Mouse (Mus musculus) lung, postnatal 14 days (tissue): Measurements from ENCODE around the gene Renbp.

Experiments used
- DNase-seq: peaks from one replicate; pipeline ENCODE4 v3.0.0; 2021

The Renbp gene

GRCm38 (mm10) chrX:73930402-73931062, at the start of gene Renbp:
TSS of gene Renbp (minus strand) at chrX:73930850.
- peak; percentile 73 for DNase-seq

DNA sequence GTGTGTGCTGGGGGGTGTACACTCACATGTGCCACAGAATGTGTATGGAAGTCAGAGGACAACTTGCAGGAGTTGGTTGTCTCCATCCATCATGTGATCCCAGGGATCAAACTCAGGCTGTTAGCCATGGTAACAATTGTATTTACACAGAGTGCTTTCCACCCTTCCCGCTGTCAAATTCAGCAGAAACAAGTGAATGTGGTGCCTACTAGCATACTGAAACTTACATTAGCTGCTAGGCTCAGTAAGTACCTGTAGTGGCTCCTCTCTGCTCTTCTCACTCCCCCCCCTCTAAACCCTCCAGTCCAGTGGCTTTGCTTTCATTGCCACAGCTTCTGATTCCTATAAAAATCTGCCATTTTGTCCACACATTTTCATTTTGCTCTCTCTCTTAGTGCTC, 47.1 kb upstream of the Renbp start:
- no peak for DNase-seq

DNA sequence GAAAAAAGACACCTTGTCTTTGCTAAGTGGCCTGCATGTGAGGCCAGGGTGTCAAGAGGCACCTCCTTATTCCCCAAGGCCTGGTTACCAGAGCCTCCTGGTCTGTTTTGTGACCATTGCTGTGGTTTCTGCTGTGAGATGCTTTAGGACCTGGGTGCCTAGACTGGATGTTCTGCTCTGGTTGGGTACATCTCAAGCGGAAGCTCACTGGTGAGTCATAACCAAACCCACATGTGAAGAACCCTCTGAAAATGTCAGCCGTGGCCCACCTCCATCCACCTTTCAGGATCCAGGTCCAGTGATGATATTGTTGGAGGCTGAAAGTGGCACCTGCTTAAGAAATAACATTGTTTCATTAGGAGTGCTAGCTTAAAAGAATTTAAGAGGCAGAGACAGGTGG, 45.6 kb upstream of the Renbp start:
- no peak for DNase-seq

DNA sequence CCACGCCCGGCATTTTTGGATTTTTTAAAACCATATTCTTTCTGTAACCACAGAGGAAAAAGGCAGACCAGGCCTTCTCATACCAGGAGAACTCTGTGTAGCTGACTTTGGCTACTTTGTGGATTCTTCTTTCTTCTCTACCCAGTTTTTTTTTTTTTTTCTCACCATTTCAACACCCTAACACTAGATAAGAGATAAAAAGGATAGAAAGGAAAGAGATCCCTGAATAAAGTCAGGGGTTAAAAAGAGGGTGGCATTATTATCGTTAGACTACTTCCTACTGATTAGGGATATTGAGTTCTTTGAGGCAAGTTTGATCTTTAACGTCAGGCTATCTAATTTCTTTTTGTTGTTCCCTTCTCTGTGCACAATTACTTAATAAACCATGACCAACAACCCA, 42.1 kb upstream of the Renbp start:
- no peak for DNase-seq

GRCm38 (mm10) chrX:73970781-73971180, 40.1 kb upstream of the Renbp start:
- no peak for DNase-seq

DNA sequence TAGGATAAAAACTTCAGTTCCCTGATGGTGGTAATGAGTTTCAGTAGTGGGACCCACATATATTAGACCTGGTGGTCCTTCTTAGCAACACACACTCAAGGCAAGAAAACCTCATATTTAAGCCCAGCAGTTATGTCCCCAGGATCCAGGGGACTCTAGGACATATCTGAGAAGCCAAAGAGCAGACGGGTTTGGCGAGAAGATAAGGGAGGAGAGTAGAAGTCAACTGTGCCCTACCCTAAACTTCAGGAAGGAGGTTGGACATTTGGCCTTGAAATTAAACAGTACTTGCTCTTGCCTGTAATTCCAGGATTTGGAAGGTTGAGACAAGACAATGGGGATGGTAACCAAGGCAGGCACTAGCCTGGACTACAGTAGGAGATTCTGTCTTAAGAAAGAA, 39.1 kb upstream of the Renbp start:
- no peak for DNase-seq

GRCm38 (mm10) chrX:73969167-73969566, 38.5 kb upstream of the Renbp start:
- no peak for DNase-seq

DNA sequence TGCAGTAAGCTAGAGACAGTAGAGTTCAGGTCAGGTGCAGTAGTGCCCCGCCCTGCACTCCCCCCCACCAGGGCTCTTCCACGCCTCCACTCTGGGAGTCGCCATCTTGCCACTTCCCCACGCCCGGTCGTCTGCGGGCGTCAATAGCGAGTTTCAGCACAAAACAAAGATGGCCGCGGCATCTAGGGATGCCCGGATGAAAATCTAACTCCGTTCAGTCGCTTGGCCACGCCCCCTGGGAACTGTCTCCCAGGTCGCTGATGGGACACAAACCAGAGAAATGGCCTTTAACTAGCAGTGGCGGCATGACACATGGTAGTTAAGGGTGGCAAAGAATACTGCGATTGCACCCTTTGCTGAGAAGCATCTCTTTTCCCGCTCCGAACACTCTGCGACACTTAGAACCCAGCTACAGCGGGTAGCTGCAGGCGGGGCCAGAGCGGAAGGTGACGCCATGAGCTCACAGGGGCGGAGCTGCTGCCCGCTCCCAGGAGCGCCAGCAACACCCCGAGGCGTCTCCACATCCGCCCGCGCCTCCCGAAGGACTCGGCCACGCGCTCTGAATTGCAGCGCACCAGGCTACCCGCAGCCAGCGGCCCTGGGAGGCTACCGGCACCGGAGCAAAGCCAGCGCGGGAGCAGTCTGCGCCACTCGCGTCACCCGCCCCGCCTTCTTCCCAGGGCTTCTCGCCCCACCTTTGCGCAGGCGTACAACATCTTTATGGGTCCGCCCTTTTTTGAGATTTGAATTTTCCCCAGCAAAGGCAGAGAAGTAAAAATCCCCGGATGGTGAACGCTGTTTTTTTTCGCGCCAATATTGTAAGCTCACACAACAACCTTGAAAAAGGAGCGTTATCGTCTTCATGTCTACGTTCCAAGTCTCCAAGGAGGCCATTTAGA, 36.8 kb upstream of the Renbp start:
- peak; percentile 86 for DNase-seq

DNA sequence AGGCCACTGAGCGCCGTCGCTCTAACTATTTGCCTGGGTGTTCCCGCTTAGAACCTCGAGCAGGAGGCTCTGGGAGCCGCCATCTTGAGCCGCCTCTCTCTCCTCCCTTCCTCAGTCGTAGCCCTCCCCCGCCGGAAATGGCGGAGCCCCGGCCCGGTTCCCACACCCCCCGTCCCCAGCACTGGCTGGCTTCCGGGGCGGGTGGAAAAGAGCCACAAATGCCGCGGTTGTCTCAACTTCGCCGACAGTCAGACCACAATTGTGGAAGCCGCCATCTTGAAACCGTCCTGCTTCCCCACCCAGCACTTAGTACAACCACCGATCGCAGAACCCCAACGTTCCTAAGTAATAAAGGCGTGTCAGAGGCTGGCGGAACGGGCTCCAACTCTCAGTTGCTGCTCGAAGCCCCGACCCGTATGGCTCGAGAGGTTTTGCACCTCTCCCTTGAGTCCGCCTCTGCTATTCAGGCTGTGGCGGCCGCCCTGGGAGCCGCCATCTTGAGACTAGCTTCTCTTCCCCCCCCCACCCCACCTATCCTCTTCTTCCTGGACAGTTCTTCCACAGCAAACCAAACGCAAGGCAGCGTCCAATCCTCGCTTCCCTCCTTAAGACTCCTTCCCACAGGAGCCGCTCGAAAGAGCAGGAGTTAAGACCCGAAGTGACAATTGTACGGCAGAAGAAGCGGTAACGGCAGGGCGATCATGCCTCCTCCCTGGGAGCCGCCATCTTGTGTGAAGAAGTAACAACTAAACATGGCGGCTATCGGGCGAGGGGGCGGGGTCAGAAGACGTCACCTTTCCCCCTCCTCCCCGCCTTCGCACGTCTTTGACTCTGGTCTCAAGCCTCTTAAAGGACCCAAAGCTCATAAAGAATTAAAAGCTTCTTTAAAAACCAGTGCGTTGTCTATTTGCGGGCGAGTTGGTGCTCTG, 35.9 kb upstream of the Renbp start, which contains the start of gene Hcfc1:
TSS of gene Hcfc1 (minus strand) at position 110 of the 929 bp plus-strand sequence.
- DNase-seq: peak; percentile 90

DNA sequence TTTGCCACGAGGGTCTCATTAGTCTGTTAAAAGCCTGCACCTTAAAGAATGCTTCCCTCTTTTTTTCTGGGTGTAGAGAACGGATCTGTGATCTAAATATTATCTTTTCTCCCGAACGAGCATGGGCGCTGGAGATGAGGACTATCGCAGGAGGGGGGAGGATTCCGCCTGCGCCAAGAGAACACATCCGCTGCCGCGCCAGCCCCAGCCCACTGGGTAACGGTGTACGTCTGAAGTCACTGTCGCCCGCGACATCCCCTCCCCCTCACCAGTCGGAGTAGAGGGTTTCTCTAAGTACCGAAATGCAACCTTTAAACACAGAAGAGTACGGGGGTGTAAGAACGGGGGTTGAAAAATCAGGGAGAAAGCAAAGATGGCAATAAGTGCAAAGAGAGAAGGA, 34.7 kb upstream of the Renbp start:
- DNase-seq: peak; percentile 49

GRCm38 (mm10) chrX:73964363-73964762, 33.7 kb upstream of the Renbp start:
- peak; percentile 28 for DNase-seq

DNA sequence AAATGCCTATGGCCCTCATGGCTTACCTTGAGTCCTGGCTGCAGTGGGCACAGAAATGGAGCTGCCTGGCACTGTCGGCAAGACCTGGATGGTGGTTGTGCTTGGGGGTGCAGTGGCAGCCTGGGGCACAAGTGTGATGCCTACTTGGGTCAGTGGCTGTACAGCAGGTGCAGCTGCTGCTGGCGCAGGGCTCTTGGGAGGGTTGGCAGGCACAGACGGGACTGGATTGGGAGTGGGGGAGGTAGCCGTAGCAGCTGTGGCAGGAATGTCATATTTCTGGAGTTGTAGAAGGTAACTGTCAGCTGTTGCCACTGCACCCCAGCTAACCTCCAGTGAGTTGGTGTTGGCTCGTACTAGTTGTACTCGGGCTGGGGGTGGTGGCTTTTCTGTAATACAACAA, 24.3 kb upstream of the Renbp start:
- DNase-seq: no peak

DNA sequence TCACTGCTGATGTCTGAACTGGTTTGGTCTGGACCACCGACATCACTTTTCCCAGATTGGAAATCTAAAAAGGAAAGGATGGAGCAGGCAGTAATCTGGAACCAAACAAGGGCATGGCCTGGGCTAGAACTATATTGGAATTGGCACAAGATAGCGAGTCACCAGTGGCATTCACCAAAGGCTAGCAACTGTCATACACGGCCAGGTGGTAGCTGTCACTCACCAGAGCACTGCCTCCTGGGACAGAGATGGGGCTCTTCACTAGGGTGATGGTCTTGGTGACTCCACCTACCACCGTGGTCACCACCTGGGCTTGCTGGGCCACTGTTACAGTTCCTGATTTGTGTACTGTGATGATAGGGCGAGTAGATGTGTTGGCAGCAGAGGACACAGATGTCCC, 22.0 kb upstream of the Renbp start:
- no peak for DNase-seq

GRCm38 (mm10) chrX:73949341-73949740, 18.7 kb upstream of the Renbp start:
- no peak for DNase-seq

DNA sequence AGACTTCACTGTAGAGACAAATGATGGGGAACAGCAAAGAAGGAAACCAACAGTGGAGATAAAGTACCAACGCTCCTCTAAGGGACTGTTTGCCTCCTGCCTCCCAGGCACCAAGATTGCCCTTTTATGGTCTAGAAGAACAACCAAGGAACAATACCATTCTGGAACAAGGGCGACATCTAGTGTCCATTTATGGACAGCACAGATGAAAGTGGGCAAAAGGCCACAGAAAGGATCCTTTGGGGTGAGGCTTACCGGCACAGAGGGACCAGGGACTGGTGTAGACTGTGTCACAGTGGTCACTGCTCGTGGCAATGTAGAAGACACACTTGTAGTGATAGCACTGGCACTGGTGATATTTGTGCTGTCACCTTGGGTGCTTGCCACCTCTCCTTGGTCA, 18.0 kb upstream of the Renbp start:
- DNase-seq: peak; percentile 54

DNA sequence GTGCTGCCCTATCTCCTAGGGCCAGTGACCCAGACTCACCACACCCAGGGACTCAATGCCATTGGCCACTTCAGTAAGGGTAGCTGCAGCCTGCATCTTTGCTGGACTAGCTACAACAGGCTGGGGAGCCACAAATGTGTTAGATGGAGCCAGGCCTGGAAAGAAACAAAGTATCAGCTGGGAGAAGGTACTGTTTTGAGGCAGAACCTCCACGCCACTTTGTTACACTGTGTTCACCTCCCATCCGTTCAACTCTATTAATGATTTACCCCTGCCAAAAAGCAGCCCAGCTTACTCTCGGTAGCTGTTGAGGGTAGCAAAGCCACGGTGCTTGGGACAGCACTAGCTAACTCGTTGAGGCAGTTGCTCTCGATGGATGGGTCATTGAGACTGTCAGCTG, 16.2 kb upstream of the Renbp start:
- DNase-seq: no peak

- DNase-seq: no peak
Observed at GRCm38 (mm10) chrX:73942294-73942693, 11.6 kb upstream of the Renbp start.

DNA sequence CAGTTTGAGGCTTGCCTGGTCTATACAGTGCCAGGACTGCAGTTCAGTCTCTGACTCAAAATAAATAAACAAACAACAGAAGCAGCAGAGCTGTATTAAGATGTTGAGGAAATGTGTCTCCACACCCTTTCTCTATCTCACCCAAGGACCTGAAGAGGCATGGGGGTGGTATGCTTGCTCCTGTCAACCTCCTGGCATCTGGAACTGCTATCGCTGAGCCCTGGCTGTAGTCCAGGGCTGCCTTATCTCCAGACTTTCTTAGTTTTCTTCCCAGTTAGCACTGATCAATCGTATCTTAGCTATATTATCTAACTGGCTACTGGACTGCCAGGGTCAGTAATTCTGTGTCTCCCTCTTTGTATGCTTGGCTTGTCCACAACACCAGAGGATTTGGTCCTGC, 11.2 kb upstream of the Renbp start:
- no peak for DNase-seq

GRCm38 (mm10) chrX:73931871-73932270, 1.2 kb upstream of the Renbp start:
- DNase-seq: no peak

GRCm38 (mm10) chrX:73922550-73922882, 8.1 kb downstream of the Renbp start:
- no peak for DNase-seq

GRCm38 (mm10) chrX:73921823-73922549, 8.7 kb downstream of the Renbp start, which contains the start of the genes Arhgap4 and Naa10:
TSS of gene Arhgap4 (minus strand) at chrX:73921870.
TSS of gene Naa10 (minus strand) at chrX:73921944.
- peak; percentile 90 for DNase-seq

- no peak for DNase-seq
Observed at GRCm38 (mm10) chrX:73921285-73921822, 9.3 kb downstream of the Renbp start.
